Mouse (Mus musculus): Measurements from ENCODE around the gene Calml3.
"Not testable (repeated sequence)": the region's sequence is repeated elsewhere in the genome, so short reads cannot be mapped to it uniquely, and the experiment has no call there.

The Calml3 gene

DNA sequence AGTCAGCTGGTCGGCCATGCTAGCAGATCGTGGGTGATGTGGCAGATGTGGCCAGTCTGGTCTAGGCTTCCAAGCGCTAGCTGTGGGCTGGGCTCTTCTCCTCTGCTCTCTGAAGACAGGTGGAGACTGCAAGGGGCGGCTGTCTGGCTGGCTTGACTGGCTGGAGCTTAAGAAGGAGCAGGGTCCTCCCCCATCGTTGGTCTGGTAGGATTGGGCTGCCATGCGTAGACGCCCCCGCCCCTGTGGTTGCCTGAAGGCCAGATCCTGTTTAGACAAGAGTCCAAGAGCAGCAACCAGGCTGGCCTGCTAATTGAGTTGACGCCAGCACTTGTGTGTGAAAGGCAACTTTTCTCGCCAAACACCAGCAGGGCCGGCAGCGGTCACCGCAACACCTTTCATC, at the start of gene Calml3:
Calml3 (minus strand) TSS at position 131 of the 400 bp plus-strand sequence.
- no peak for DNase-seq (ENCODE audit: extremely low read depth, low read depth)

DNA sequence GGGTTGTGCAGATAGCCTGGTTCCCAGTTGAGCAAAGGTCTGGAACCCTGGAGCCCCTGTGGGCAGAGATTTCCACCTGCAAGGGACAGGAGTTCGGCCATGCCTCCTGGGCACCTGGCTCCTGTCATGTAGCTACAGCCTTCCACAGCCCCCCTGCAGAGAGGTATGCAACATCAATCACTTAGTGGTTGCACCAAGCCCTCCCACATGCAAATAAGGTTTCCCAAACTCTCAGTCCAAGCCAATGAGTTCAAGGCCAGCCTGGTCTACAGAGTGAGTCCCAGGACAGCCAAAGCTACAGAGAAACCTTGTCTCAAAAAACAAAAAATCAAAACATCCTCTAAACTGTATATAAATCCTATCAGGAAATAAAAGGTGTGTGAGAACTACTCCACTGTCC, 46.2 kb upstream of the Calml3 start:
- no peak for DNase-seq (ENCODE audit: extremely low read depth, low read depth)

DNA sequence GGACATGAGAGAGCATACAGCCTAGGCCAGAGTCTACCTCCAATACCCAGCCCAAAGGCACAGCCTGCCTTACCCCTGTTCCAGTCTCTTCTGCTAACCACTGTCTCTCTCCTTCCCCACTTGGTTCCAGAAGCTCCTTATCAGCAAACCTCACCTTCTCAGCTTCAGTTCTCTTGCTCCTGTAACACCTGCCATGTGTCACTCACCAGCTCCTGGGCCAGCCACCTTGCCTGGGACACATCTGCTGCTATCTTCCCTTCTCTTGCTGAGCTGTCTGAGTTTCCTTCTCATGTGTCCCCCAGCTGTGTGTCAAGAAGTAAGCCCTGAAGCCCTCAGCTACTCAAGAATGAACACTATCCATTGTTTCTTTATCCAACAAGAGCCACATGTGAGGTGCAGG, 36.5 kb upstream of the Calml3 start:
- not testable (repeated sequence) for DNase-seq (ENCODE audit: extremely low read depth, low read depth)

DNA sequence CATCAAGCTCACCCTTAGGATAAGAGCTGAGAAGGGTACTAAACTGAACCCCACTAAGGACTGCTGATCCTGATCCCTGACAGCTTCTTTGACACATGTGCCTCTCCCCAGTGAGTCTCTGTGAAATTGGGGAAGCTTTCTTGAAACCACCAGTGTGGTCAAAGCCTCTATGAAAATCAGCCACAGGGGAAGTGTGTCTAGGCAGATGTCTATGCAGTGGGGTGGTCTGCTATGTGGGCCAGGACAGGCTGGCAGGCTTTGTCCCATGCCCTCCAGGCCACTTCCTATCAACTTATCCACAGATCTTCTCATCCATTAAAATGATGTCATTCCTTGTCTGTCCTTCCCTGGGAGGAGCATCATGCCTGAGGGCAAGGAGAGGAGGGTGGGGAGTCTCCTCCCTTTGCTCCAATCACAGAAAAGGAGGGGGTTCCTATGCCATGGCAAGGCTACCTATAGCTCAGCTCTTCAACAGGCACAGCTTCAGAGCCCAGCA, 33.2 kb upstream of the Calml3 start, which contains the start of gene Calm4:
Calm4 (plus strand) TSS at position 446 of the 496 bp plus-strand sequence.
- DNase-seq (ENCODE audit: extremely low read depth, low read depth), result not testable (repeated sequence)

DNA sequence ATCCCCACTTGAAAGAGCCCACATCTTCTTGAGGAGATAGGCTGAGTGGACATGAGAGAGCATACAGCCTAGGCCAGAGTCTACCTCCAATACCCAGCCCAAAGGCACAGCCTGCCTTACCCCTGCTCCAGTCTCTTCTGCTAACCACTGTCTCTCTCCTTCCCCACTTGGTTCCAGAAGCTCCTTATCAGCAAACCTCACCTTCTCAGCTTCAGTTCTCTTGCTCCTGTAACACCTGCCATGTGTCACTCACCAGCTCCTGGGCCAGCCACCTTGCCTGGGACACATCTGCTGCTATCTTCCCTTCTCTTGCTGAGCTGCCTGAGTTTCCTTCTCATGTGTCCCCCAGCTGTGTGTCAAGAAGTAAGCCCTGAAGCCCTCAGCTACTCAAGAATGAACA, 29.5 kb upstream of the Calml3 start:
- DNase-seq (ENCODE audit: extremely low read depth, low read depth), result not testable (repeated sequence)

DNA sequence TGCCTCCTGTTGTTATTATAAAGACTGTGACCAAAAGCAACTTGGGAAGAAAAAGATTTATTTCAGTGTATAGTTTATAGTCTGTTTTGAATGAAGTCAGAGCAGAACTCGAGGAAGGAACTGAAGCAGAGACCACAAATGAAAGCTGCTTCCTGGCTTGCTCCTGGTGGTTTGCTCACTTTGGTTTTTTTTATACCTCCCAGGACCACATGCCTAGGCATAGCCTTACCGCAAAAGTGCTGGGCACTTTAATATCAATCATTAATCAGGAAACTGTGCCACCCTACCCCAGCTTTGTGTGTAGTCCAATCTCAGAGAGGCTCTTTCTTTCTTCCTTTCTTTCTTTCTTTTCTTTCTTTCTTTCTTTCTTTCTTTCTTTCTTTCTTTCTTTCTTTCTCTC, 28.3 kb upstream of the Calml3 start:
- no peak for DNase-seq (ENCODE audit: extremely low read depth, low read depth)

DNA sequence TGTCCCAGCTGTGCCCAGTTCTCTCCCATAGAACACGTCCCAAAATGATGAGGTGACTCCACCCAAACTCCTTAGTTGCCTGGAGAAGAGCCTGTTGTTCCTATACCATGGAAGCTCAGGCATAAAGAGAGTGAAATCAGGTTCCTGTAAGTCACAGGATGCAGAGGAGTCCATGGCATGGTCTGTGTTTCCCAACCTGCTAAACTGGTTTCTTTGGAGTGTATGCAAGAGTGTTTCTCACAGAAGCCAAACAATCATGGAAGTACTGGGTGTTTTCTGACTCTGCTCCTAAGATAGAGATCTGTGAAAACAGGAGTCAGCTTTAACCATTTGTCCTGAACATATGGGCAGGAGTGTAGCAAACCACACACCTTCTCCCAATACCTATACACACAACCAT, 27.9 kb upstream of the Calml3 start:
- DNase-seq (ENCODE audit: extremely low read depth, low read depth), result no peak

DNA sequence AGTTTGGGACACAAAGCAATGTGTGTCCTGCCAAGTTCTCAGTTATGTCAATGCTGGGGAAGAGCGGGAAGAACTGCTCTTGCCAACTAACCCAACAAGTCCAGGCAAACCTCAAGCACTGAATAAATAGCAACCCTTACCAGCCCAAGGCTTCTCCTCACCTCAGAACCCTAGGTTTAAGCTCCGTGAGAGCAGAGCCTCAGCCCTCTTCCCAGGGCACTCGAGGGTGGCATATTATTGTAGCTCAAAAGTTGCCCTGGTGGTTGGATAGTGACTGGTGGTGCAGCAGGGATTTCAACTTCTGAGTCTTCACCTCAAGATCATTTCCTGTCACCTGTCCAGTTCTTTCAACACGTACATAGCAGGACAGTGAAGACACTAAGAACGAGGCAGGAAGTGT, 27.4 kb upstream of the Calml3 start:
- no peak for DNase-seq (ENCODE audit: extremely low read depth, low read depth)

DNA sequence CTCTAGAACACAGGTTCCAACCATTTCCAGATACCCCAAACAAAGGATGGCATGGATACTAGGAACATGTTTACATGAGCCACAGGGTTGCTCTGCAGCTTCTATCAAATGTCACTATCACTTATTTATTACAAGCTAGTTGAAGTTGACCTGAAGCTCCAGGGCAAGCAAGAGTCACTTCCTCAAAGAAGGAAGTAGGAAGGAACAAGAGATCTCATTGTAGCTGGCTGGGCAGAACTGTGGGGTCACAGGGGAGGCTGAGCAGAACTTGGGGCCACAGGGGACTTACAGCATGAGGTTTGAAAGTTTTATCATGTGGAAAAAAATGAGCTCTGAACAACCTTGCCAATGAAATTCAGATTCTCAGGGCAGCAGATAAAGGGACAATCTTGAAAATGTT, 21.6 kb upstream of the Calml3 start:
- no peak for DNase-seq (ENCODE audit: extremely low read depth, low read depth)

DNA sequence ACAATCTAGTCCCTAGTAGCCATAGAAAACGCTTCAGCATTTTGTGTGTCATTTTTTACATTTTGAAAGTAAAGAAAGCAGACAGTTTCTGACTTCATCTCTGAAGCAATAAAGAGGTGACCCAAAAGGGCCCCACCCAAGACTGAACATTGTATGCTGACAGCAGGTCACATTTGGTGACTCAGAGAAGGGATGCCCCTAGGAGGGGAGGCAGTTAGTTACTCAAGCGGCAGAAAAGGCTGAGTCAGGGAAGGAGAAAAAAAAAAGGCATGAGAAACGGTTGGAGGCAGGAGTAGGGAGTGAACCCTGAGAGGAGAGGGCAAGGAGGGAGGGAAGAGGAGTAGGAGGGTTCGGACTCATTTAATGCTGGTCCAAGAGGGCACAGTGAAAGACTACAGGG, 18.0 kb upstream of the Calml3 start:
- no peak for DNase-seq (ENCODE audit: extremely low read depth, low read depth)

DNA sequence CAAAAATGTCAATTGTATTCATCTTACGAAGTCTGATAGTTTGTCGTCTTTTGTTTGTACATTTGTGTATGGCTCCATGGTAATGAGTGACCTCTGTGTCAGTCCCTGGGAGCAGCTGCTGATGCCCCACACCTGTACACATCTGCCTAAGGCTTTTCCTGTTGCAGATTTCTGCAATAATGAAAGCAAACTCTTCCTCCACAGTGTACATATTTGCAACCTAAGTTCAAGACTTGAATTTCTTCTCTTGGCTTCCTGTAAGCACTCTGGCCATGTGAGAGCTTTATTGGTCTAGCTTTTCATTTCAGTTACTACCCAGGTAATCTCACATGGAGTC, 14.6 kb upstream of the Calml3 start:
- no peak for DNase-seq (ENCODE audit: extremely low read depth, low read depth)

DNA sequence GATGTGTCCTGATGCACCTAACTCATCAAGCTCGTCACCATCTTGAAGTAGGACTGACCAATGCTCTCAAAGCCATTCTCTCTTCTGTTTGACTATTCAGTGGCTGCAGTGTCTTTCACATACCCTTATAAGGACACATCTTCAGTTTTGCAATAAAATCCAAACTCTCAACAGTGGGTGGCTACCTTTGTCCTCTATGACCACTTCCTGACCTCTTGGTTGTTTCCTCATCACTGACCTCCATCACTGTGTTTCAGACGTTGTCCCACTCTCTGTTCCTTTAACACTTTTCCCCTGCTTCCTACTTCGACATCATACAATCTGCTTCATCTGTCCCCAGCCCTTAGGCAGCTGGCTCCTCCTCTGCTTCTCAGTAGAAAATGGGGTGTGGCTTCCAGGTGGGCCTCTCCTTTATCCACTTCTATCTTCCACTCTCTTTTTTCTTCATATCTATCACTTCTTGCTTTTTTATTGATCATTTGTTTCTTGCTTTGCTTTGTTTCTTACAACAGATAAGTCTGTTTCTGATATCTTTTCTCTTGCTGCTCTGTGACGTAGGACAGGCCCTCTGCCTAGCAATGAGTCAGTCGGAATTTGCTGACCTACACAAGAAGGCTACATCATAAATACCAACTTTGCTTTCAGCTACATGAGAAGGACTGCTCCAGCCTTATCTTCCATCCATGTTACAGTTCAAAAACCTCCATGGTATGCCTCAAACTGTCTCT, 14.1 kb upstream of the Calml3 start:
- DNase-seq (ENCODE audit: extremely low read depth, low read depth), result no peak

DNA sequence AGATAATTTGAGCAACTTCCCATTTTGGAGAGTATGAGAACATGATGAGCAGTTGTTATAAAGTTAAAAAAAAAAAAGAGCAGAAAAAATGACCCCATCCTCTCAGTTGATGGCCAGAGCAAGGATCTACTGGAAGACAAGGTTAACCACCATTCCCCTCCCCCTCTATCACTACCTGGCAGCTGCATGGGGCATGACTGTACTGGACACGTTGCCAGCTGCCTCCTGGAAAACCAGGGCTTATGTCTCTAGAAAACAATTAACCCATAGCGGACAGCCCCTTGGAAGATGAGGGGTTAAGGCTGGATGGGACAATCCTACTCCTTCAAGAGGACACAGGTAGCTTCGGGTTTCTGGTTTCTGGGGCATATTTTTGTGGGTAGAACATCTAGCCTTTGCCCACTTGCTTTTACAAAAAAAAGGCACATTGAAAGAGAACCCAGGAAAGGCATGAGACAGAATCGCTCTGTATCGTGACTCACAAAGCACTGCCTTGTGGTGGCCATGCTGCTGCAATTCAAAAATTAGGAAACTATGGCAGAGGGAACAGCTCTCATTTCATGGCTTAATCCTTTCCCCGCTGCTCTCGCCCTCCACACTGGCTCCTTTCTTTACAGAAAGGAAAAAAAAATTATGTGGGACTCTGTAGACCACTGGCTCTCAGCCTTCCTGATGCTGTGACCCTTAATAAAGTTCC, 3.2 kb upstream of the Calml3 start:
- DNase-seq (ENCODE audit: extremely low read depth, low read depth), result peak; percentile 27

DNA sequence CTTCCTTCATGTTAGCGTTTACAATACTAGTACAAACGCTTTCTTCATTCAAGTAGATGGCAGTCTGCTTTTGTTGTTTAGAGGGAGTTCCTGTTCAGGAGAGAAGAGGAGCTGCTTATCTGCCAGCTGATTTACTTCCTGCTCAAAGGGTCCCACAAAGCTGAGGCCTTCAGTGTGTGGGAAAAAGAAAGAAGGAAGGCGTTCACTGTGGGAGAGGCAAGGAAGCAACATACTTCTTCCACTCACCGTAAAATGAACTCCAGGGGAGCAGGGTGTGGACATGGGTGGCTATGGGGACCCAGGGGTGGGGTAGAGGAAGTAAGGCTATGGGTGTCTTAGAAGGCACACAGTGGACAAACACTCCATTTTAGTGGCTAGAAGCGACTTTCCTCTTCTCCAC, 1.5 kb upstream of the Calml3 start:
- peak; percentile 52 for DNase-seq (ENCODE audit: extremely low read depth, low read depth)

DNA sequence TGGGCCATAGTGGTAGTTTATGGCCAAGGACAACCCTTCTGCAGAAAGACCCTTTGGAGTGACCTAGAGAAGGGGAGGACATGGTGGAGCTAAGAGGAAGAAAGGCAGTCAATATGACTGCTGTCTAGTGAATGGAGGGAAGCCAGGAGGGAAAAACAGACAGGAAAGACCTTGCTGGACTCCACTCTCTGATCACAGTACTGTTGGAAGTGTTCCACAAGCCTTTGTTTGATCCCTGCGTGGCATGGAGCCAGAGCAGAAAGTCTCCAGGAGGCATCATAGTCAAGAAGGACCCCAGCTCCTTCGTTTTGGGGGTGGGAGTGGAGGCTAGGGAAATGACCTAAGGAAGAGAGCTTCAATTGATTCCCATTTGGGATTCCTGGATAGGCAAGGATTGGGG, 1.0 kb upstream of the Calml3 start:
- no peak for DNase-seq (ENCODE audit: extremely low read depth, low read depth)

DNA sequence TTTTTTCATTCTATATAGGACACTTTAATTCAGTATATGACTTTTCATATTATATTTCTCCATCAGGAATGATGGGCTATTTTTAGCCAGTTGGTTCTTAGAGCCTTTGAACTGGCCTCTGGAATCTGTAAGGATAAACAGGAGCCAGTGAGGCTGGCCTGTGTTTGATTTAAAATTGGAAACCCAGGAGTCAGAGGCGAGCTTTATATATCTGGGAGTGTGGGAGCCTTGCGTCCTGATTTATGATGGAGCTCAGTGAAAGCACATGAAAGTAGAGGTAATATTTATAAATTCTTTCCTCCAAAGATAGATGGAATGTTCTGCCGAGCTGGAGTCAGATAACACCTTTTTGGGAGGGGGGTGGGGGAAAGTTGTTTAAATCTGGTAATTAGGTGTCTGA, 4.7 kb downstream of the Calml3 start:
- DNase-seq (ENCODE audit: extremely low read depth, low read depth), result no peak

DNA sequence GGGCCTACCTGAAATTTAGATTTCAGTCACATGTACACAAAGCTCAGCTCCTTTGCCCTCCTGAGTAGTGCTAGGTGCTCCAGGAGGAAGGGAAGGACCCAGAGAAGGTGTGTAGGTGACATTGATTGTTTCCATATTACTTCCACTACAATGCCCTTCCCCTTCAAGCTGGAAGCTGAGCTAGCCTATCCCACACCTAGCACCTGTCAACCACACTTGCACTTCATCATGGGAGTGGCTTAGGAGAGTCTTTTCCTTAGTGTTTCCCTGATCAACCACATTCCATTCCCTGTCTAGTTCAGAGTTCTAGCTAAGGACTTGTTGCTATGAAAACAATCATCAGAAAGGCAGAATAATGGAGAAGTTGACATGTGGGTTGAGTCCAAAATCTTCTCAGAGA, 5.4 kb downstream of the Calml3 start:
- DNase-seq (ENCODE audit: extremely low read depth, low read depth), result no peak

DNA sequence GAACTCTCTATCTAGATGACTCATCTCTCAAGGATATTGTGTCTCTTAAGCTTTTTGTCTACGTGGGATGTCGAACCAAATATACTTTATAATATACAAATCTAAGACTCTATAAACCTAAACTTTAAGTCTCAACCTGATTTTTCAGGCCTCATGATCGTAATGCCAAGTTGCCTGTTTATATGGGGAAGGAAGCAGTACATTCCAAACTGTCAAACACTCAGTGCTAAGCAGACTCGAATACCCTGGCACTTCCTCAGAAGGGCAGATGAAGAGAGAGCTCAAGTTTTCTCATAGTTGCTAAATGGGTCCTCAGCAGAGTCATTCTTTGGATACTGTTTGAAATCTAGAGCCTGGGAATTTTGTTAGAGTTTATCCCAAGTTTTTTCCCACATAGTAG, 7.5 kb downstream of the Calml3 start:
- no peak for DNase-seq (ENCODE audit: extremely low read depth, low read depth)

DNA sequence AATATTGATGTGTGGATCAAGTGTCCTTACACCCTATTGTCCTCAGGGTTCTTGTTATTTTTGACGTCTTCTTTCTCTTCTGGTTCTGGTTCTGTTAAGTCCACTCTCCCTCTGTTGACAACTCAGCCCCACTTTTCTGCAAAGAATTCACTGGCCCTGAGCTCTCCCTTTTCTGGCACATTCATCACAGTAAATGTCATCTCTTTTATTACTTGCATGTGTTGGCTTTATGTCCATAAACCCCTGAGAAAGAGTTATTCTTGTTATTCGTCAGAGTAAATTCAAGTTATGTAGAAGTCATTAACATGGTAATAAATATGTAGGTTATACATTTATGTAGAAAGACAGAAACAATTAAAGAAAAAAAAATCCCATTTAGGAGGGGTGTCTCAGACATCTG, 14.6 kb downstream of the Calml3 start:
- DNase-seq (ENCODE audit: extremely low read depth, low read depth), result no peak

DNA sequence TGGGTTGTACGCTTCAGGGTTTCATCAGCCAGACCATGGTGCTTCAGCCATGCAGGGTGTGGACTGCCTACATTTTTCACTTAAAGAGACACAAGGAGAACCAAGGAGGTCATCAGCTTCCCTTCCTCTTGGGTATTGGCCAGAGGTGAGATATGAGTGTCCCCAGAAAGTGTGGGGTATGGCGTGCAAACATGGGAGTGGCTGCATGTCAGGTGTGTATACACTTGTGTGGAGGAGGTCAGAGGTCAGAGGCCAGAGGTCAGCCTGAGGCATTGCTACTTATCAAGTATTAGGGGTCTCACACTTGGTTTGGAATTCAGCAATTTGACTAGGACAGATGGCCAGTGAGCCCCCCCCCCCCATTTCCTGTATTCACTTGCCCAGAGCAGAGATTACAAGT, 15.5 kb downstream of the Calml3 start:
- no peak for DNase-seq (ENCODE audit: extremely low read depth, low read depth)

DNA sequence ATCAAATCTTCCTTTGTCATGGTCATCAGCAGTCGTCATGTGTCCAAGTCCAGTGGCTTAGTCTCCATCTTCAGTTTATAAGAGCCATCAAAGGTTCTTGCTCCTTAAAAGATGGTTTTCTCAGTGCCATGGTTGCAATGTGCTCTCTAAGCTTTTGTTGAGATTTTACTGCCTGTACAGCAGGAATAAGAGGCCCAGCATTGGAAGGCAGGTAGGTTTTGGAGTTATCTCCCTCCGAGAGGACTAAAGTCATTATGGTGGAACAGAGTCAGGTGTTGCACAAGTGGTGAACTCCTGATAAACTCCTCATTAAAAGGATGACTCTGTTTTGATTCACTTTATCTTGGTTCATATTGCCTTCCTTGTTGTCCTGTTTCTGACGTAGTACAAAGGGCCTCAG, 16.5 kb downstream of the Calml3 start:
- no peak for DNase-seq (ENCODE audit: extremely low read depth, low read depth)

DNA sequence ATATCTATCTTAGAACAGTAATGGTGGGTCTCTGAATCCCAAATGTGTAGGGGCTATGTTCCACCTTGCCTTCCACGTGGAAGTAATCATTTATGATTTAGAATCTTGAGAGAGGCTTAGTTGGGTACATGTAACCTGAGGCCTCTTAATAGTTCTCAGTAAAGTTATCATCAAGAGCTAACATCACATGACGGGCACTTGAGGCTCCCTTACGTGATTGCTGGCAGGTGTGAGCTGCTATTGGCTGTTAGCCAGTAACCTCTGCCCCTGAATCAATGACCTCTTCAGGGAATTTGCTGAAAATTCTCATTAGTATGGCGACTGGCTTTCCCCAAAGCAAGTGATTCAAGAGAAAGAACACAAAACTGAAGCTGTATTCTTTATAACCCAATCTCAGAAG, 17.0 kb downstream of the Calml3 start:
- no peak for DNase-seq (ENCODE audit: extremely low read depth, low read depth)

DNA sequence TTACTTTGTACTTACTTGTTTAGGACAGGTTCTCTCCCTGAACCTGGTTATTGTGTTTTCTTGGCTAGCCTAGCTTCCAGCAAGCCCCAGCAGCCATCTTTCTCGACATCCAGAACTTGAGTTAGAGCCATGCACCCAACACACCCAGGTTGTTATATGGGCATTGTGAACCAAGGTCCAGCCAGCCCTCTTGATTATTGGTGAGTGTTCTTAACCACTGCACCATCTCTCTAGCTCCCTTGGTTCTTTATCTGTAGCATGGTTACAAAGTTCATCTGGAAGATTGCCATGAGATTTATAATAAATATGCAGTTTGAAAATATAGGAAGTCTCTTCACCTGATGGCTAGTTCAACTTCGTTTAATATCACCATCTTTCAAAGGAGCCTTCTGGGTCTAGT, 20.5 kb downstream of the Calml3 start:
- no peak for DNase-seq (ENCODE audit: extremely low read depth, low read depth)

Data from MEL-GATA-1-ER (cell line).